Mouse (Mus musculus) myocyte (in vitro differentiated cells): ENCODE measurements around the gene Tm4sf5. TPM values are rescaled to one million over a fixed set of nuclear protein-coding genes. Genes with fewer than 3 reads are reported as not detected.

ENCODE experiments used
- H3K27me3 ChIP-seq: one replicate; pipeline ENCODE4 v1.6.1; 2011; ENCODE audit not compliant: control insufficient read depth, insufficient read depth, insufficient read length
- H3K36me3 ChIP-seq: one replicate; pipeline ENCODE4 v1.6.1; 2011; ENCODE audit not compliant: control insufficient read depth, insufficient read depth
- H3K4me2 ChIP-seq: one replicate; pipeline ENCODE4 v1.6.1; 2011; ENCODE audit warnings: low read depth, control low read depth
- H3K4me3 ChIP-seq: one replicate; pipeline ENCODE4 v1.5.1; 2011; ENCODE audit warnings: mild to moderate bottlenecking, control low read depth, moderate library complexity
- H3K79me2 ChIP-seq: one replicate; pipeline ENCODE4 v1.6.1; 2011; ENCODE audit not compliant: control insufficient read depth, insufficient read depth
- H3ac ChIP-seq: one replicate; pipeline ENCODE4 v1.6.1; 2011; ENCODE audit not compliant: control insufficient read depth, insufficient read length
- CEBPB ChIP-seq: IDR thresholded peaks from 2 replicates; pipeline ENCODE4 v1.6.1; 2011; ENCODE audit warnings: mild to moderate bottlenecking, moderate library complexity; ENCODE audit not compliant: poor library complexity, insufficient read depth, severe bottlenecking
- E2F4 ChIP-seq: IDR thresholded peaks from one replicate; pipeline ENCODE4 v1.6.1; 2011; ENCODE audit warnings: mild to moderate bottlenecking, control low read depth, moderate library complexity; ENCODE audit not compliant: insufficient read depth
- MAX ChIP-seq: IDR thresholded peaks from one replicate; pipeline ENCODE4 v1.6.1; 2011; ENCODE audit warnings: low read depth, mild to moderate bottlenecking, control low read depth
- MYOD1 ChIP-seq, 3 experiments: IDR thresholded peaks; one replicate each; pipeline ENCODE4 v1.6.1; 2011; ENCODE audit warnings: control low read depth in 2 of 3, low read depth in 2 of 3, mild to moderate bottlenecking in 2 of 3, moderate library complexity in 1 of 3; ENCODE audit not compliant: insufficient read length in 2 of 3, control insufficient read depth in 1 of 3
- MYOG ChIP-seq, 3 experiments: IDR thresholded peaks; one replicate each; pipeline ENCODE4 v1.6.1; 2011; ENCODE audit warnings: control low read depth in 2 of 3, low read depth in 2 of 3, mild to moderate bottlenecking in 2 of 3; ENCODE audit not compliant: insufficient read length in 2 of 3, control insufficient read depth in 1 of 3, insufficient read depth in 1 of 3
- POLR2A ChIP-seq: IDR thresholded peaks from one replicate; pipeline ENCODE4 v1.6.1; 2011; ENCODE audit warnings: low read depth, mild to moderate bottlenecking, control low read depth, moderate library complexity; ENCODE audit not compliant: insufficient read length
- POLR2AphosphoS2 ChIP-seq: IDR thresholded peaks from one replicate; pipeline ENCODE4 v1.6.1; 2011; ENCODE audit warnings: low read depth, control low read depth; ENCODE audit not compliant: insufficient read length
- REST ChIP-seq: IDR thresholded peaks from one replicate; pipeline ENCODE4 v1.6.1; 2011; ENCODE audit warnings: mild to moderate bottlenecking, control low read depth, moderate library complexity; ENCODE audit not compliant: insufficient read depth, insufficient read length
- SRF ChIP-seq: IDR thresholded peaks from one replicate; pipeline ENCODE4 v1.6.1; 2011; ENCODE audit warnings: low read depth; ENCODE audit not compliant: control insufficient read depth, insufficient read length
- TCF12 ChIP-seq: IDR thresholded peaks from one replicate; pipeline ENCODE4 v1.6.1; 2011; ENCODE audit warnings: mild to moderate bottlenecking, control low read depth; ENCODE audit not compliant: poor library complexity, insufficient read depth, severe bottlenecking
- TCF3 ChIP-seq: IDR thresholded peaks from one replicate; pipeline ENCODE4 v1.6.1; 2011; ENCODE audit warnings: low read depth, control low read depth; ENCODE audit not compliant: insufficient read length
- USF1 ChIP-seq: IDR thresholded peaks from one replicate; pipeline ENCODE4 v1.6.1; 2011; ENCODE audit warnings: low read depth, mild to moderate bottlenecking, control low read depth, moderate library complexity
- polyA plus RNA-seq: library from polyadenylated mRNA; unstranded; fragments of >200 nt; fragmentation: generic; extraction: Trizol; gene quantifications from one replicate; pipeline ENCODE4 v1.2.1, GENCODE M21; 2012; ENCODE audit warnings: missing spikeins

Tm4sf5 gene
- polyA plus RNA-seq, 1 experiment: not detected

DNA sequence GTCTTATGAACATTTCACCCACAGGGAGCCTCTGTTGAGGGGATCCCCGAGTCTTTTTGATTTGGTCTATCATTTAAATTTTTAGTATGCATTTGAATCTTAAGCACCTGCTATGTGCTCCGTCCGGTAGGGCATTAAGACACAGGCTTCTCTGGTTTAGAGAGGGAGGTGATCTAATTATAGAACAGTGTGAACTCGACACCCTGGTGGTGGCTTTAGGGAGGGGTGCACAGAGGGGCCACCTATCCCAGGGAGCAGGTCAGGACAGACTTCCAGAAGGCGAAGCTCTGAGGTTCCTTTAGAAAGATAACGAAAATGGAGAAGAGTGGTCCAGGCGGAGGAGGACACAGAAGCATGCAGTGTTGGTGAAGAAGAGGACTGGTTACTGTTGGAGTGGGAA lies 39.5 kb downstream of the Tm4sf5 start:
- Histone ChIP-seq H3K27me3 (no peaks in the 10 kb centered on the region), H3K36me3 (no peaks in the 10 kb centered on the region), H3K79me2 (no peaks in the 10 kb centered on the region), H3ac (no peak overlapping the region), H3K4me2 (peak overlapping the region; percentile 49), H3K4me3 (no peak overlapping the region)
- TF ChIP-seq TCF12 (no peak), USF1 (no peak), E2F4 (no peak), SRF (no peak), POLR2A (no peak), REST (no peak), CEBPB (no peak), MAX (no peak), MYOG (IDR thresholded peaks at IDR 0.05; ENCODE audit: control insufficient read depth in 1 of 3, insufficient read depth in 1 of 3, insufficient read length in 2 of 3, low read depth in 2 of 3) (no peak), TCF3 (no peak), MYOD1 (IDR thresholded peaks at IDR 0.05; ENCODE audit: control insufficient read depth in 1 of 3, insufficient read length in 2 of 3, low read depth in 2 of 3) (no peak), POLR2AphosphoS2 (no peak)

DNA sequence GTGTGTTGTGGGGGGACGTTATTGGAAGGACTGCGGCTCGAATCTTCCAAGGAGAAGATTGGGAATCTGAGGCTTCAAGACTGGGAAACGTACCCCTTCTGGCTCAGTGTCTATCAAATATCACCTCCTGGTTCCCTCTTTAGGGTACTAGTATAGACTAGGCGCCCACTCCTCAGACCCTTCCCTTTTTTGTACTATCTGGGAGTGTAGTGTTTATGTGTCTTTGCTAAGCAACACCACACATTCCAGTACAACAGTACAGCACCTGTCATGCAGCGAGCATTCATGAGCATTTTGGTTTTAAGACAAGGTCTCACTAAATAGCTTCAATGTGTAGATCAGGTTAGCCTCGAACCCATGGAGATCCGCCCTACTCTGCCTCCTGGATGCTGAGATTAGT lies 46.5 kb downstream of the Tm4sf5 start:
- no peaks in the 10 kb centered on the region for H3K36me3 ChIP-seq
- no peak overlapping the region for H3ac ChIP-seq
- no peaks in the 10 kb centered on the region for H3K79me2 ChIP-seq
- H3K4me2 ChIP-seq: no peak overlapping the region
- H3K4me3 ChIP-seq: no peak overlapping the region
- TF ChIP-seq CEBPB (no peak), TCF12 (no peak), TCF3 (no peak), REST (no peak), POLR2A (no peak), MYOD1 (IDR thresholded peaks at IDR 0.05; ENCODE audit: control insufficient read depth in 1 of 3, insufficient read length in 2 of 3, low read depth in 2 of 3) (no peak), E2F4 (no peak), MYOG (IDR thresholded peaks at IDR 0.05; ENCODE audit: control insufficient read depth in 1 of 3, insufficient read depth in 1 of 3, insufficient read length in 2 of 3, low read depth in 2 of 3) (no peak), POLR2AphosphoS2 (no peak), MAX (no peak), USF1 (no peak), SRF (no peak)
- H3K27me3 ChIP-seq: no peaks in the 10 kb centered on the region

DNA sequence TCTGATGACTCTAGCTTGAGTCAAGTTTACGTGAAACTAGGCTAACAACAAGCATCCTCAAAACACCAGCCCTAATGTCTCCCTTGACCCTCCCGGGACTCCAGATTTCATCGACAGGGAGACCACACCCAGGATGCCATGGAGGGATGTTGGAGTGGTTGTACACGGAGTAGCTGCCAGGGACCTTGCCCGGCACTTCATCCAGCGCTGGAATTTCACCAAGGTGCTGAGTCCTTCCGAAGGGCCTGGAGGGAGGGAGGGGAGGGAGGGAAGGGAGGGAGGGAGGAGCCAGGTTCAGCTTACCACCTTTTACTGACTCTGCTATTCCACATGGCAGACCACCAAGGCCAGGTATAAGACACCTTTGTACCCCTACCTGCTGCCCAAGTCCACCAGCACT lies 48.9 kb downstream of the Tm4sf5 start:
- TF ChIP-seq E2F4 (no peak), REST (no peak), TCF12 (no peak), MAX (no peak), TCF3 (no peak), USF1 (no peak), CEBPB (no peak), SRF (no peak), POLR2AphosphoS2 (no peak), MYOG (IDR thresholded peaks at IDR 0.05; ENCODE audit: control insufficient read depth in 1 of 3, insufficient read depth in 1 of 3, insufficient read length in 2 of 3, low read depth in 2 of 3) (no peak), POLR2A (no peak), MYOD1 (IDR thresholded peaks at IDR 0.05; ENCODE audit: control insufficient read depth in 1 of 3, insufficient read length in 2 of 3, low read depth in 2 of 3) (no peak)
- H3K4me2 ChIP-seq: no peak overlapping the region
- H3K27me3 ChIP-seq: no peaks in the 10 kb centered on the region
- H3K4me3 ChIP-seq: no peak overlapping the region
- no peak overlapping the region for H3ac ChIP-seq
- no peaks in the 10 kb centered on the region for H3K79me2 ChIP-seq
- no peaks in the 10 kb centered on the region for H3K36me3 ChIP-seq

DNA sequence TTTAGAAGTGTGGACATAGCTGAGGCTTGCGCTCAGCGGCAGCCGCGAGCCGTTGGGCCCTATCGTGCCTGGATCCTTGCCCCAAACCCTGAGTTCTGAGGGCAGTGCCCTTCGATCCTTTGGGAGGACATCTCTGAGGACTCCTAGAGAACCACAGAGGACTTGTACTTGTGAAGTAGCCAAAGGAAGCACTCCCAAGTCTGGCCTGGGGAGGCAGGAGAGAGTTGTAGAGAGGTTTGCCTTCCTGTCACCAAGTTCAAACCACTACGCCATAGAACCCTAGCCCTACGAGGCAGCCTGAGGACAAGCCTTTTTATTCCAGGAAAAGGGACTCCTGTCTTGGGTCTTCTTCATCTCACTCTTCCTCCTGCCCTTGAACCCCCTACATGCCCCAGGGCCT lies 52.5 kb downstream of the Tm4sf5 start:
- Histone ChIP-seq H3K36me3 (no peaks in the 10 kb centered on the region), H3K27me3 (no peaks in the 10 kb centered on the region), H3K4me3 (no peak overlapping the region), H3K4me2 (no peak overlapping the region), H3K79me2 (no peaks in the 10 kb centered on the region), H3ac (no peak overlapping the region)
- no peak for TF ChIP-seq CEBPB
- TF ChIP-seq REST: no peak
- TF ChIP-seq USF1: no peak
- no peak for TF ChIP-seq TCF12
- TF ChIP-seq MAX: no peak
- no peak for TF ChIP-seq POLR2AphosphoS2
- no peak for TF ChIP-seq MYOD1 (IDR thresholded peaks at IDR 0.05; ENCODE audit: control insufficient read depth in 1 of 3, insufficient read length in 2 of 3, low read depth in 2 of 3)
- no peak for TF ChIP-seq E2F4
- TF ChIP-seq TCF3: no peak

Other genes starting within 250 kb of the Tm4sf5 start
- gene Alox12, start 249.9 kb upstream of the Tm4sf5 start, polyA plus RNA-seq: 0.25 TPM
- gene Alox12e, start 182.6 kb upstream of the Tm4sf5 start, polyA plus RNA-seq: not detected
- gene Alox15, start 153.2 kb upstream of the Tm4sf5 start, polyA plus RNA-seq: not detected
- gene Pelp1, start 95.2 kb upstream of the Tm4sf5 start, polyA plus RNA-seq: 26.5 TPM
- 20.1 TPM for gene Arrb2, start 72.6 kb upstream of the Tm4sf5 start, polyA plus RNA-seq
- 29.6 TPM for gene Med11, start 53.3 kb upstream of the Tm4sf5 start, polyA plus RNA-seq
- gene Zmynd15, start 45.8 kb upstream of the Tm4sf5 start, polyA plus RNA-seq: not detected
- gene Cxcl16, start 45.3 kb upstream of the Tm4sf5 start, polyA plus RNA-seq: 0.08 TPM
- gene Vmo1, start 9.4 kb downstream of the Tm4sf5 start, polyA plus RNA-seq: not detected
- gene Gltpd2, start 14.0 kb downstream of the Tm4sf5 start, polyA plus RNA-seq: not detected
- 575 TPM for gene Psmb6, start 20.1 kb downstream of the Tm4sf5 start, polyA plus RNA-seq
- not detected for gene Gm40193, start 27.7 kb downstream of the Tm4sf5 start, polyA plus RNA-seq
- 10.2 TPM for gene Pld2, start 34.8 kb downstream of the Tm4sf5 start, polyA plus RNA-seq
- 34.4 TPM for gene Mink1, start 57.6 kb downstream of the Tm4sf5 start, polyA plus RNA-seq
- gene 4930544D05Rik, start 110.6 kb downstream of the Tm4sf5 start, polyA plus RNA-seq: 0.10 TPM
- gene Chrne, start 114.0 kb downstream of the Tm4sf5 start, polyA plus RNA-seq: 5.3 TPM
- gene Gp1ba, start 133.9 kb downstream of the Tm4sf5 start, polyA plus RNA-seq: 0.22 TPM
- 16.7 TPM for gene Rnf167, start 142.0 kb downstream of the Tm4sf5 start, polyA plus RNA-seq
- 165 TPM for gene Slc25a11, start 142.2 kb downstream of the Tm4sf5 start, polyA plus RNA-seq
- 2,636 TPM for gene Pfn1, start 149.4 kb downstream of the Tm4sf5 start, polyA plus RNA-seq
- 1,792 TPM for gene Eno3, start 152.0 kb downstream of the Tm4sf5 start, polyA plus RNA-seq
- gene Spag7, start 164.2 kb downstream of the Tm4sf5 start, polyA plus RNA-seq: 52.4 TPM
- 11.9 TPM for gene Camta2, start 182.9 kb downstream of the Tm4sf5 start, polyA plus RNA-seq
- gene Inca1, start 194.9 kb downstream of the Tm4sf5 start, polyA plus RNA-seq: 1.1 TPM
- 96.3 TPM for gene Kif1c, start 195.3 kb downstream of the Tm4sf5 start, polyA plus RNA-seq